Mouse (Mus musculus) CH12.LX (cell line): ENCODE results near the gene Car4. TPM values are rescaled to one million over a fixed set of nuclear protein-coding genes. Genes with fewer than 3 reads are reported as not detected.

Experiments used
- DNase-seq: peaks from one replicate; pipeline ENCODE4 v3.0.0-alpha.2; 2013; ENCODE audit errors: extremely low read depth
- H3K27ac ChIP-seq: 2 replicates; pipeline ENCODE4 v1.5.1; 2012; ENCODE audit warnings: low read depth, mild to moderate bottlenecking, control low read depth, moderate library complexity; ENCODE audit not compliant: insufficient read depth
- H3K27me3 ChIP-seq: replicated peaks from 2 replicates; pipeline ENCODE3; 2012; ENCODE audit warnings: inconsistent platforms
- H3K36me3 ChIP-seq, 2 experiments: replicated peaks in 1 of 2; 2 replicates each; pipeline versions ENCODE3 to v1.6.1; 2012; ENCODE audit warnings: inconsistent platforms in 1 of 2, low read length in 1 of 2, mild to moderate bottlenecking in 1 of 2, mixed read lengths in 1 of 2, moderate library complexity in 1 of 2; ENCODE audit not compliant: control insufficient read depth in 1 of 2, insufficient read depth in 1 of 2
- H3K4me1 ChIP-seq, 2 experiments: 2 replicates each; pipeline ENCODE4 v1.6.1; 2012; ENCODE audit warnings: inconsistent platforms in 1 of 2, moderate library complexity in 1 of 2; ENCODE audit not compliant: insufficient read depth in 2 of 2, control insufficient read depth in 1 of 2
- H3K4me2 ChIP-seq: 2 replicates; pipeline ENCODE4 v1.6.1; 2012; ENCODE audit warnings: low read depth, mild to moderate bottlenecking, control low read depth; ENCODE audit not compliant: poor library complexity, insufficient read depth, severe bottlenecking
- H3K4me3 ChIP-seq, 3 experiments: fragments of 150-350 bp in 1 of 3; sonication (generic) in 1 of 3; replicated peaks in 1 of 3; 2 replicates each; pipeline versions ENCODE3 to v1.5.1; 2011 to 2012; ENCODE audit warnings: low read depth in 2 of 3, low read length in 2 of 3, mild to moderate bottlenecking in 2 of 3, moderate library complexity in 2 of 3, control low read depth in 1 of 3, improper control_type of control experiment in 1 of 3, inconsistent platforms in 1 of 3, mixed read lengths in 1 of 3; ENCODE audit not compliant: poor library complexity in 1 of 3
- H3K79me2 ChIP-seq: replicated peaks from 2 replicates; pipeline ENCODE4 v1.6.1; 2012; ENCODE audit warnings: mild to moderate bottlenecking, moderate library complexity; ENCODE audit not compliant: control insufficient read depth, poor library complexity, insufficient read depth, severe bottlenecking; ENCODE audit errors: extremely low read depth
- H3K9ac ChIP-seq: 2 replicates; pipeline ENCODE4 v1.6.1; 2012; ENCODE audit warnings: low read depth, mild to moderate bottlenecking, control low read depth, moderate library complexity; ENCODE audit not compliant: insufficient read depth
- H3K9me3 ChIP-seq: replicated peaks from 2 replicates; pipeline ENCODE3; 2012; ENCODE audit warnings: low read length, inconsistent platforms, mixed read lengths
- CHD1 ChIP-seq: IDR thresholded peaks from 2 replicates; pipeline ENCODE4 v1.6.1; 2012; ENCODE audit warnings: low read depth, low read length, improper control_type of control experiment, inconsistent platforms
- CHD2 ChIP-seq: IDR thresholded peaks from 2 replicates; pipeline ENCODE4 v1.6.1; 2011; ENCODE audit warnings: low read length, improper control_type of control experiment
- CTCF ChIP-seq, 2 experiments: IDR thresholded peaks in 1 of 2; conservative IDR thresholded peaks in 1 of 2; 2 replicates each; pipeline ENCODE4 v1.5.1; 2011 to 2012; ENCODE audit warnings: low read depth in 2 of 2, low read length in 2 of 2, improper control_type of control experiment in 1 of 2, inconsistent platforms in 1 of 2, mild to moderate bottlenecking in 1 of 2, moderate library complexity in 1 of 2
- E2F4 ChIP-seq: IDR thresholded peaks from 2 replicates; pipeline ENCODE4 v1.6.1; 2011; ENCODE audit warnings: low read depth, low read length, improper control_type of control experiment; ENCODE audit not compliant: insufficient replicate concordance
- ELF1 ChIP-seq: IDR thresholded peaks from 2 replicates; pipeline ENCODE4 v1.6.1; 2014; ENCODE audit warnings: low read depth, mild to moderate bottlenecking, inconsistent platforms, low read length, improper control_type of control experiment
- EP300 ChIP-seq: IDR thresholded peaks from 2 replicates; pipeline ENCODE4 v1.6.1; 2011; ENCODE audit warnings: low read length, improper control_type of control experiment
- ETS1 ChIP-seq: conservative IDR thresholded peaks from 2 replicates; pipeline ENCODE4 v1.6.1; 2012; ENCODE audit warnings: low read depth, mild to moderate bottlenecking, inconsistent platforms, low read length, improper control_type of control experiment, moderate library complexity
- GABPA ChIP-seq: IDR thresholded peaks from 2 replicates; pipeline ENCODE4 v1.6.1; 2012; ENCODE audit warnings: low read depth, low read length, improper control_type of control experiment, inconsistent platforms; ENCODE audit not compliant: insufficient replicate concordance
- IRF4 ChIP-seq: IDR thresholded peaks from 2 replicates; pipeline ENCODE4 v1.6.1; 2014; ENCODE audit warnings: low read depth, mild to moderate bottlenecking, inconsistent platforms, low read length, improper control_type of control experiment
- JUN ChIP-seq: IDR thresholded peaks from 2 replicates; pipeline ENCODE4 v1.6.1; 2011; ENCODE audit warnings: low read depth, mild to moderate bottlenecking, low read length, improper control_type of control experiment, moderate library complexity; ENCODE audit not compliant: insufficient read depth
- JUND ChIP-seq: conservative IDR thresholded peaks from 2 replicates; pipeline ENCODE4 v1.6.1; 2011; ENCODE audit warnings: low read depth, low read length, improper control_type of control experiment
- MEF2A ChIP-seq: IDR thresholded peaks from 2 replicates; pipeline ENCODE4 v1.6.1; 2014; ENCODE audit warnings: low read depth, mild to moderate bottlenecking, inconsistent platforms, low read length, improper control_type of control experiment, borderline replicate concordance
- MXI1 ChIP-seq: IDR thresholded peaks from 2 replicates; pipeline ENCODE4 v1.6.1; 2011; ENCODE audit warnings: mild to moderate bottlenecking, low read depth, low read length, improper control_type of control experiment
- POLR2A ChIP-seq: IDR thresholded peaks from 2 replicates; pipeline ENCODE4 v1.6.1; 2011; ENCODE audit warnings: low read depth, mild to moderate bottlenecking, improper control_type of control experiment, low read length
- RCOR1 ChIP-seq: conservative IDR thresholded peaks from 2 replicates; pipeline ENCODE4 v1.6.1; 2012; ENCODE audit warnings: low read depth, mild to moderate bottlenecking, inconsistent platforms, low read length, improper control_type of control experiment
- SIN3A ChIP-seq: IDR thresholded peaks from 2 replicates; pipeline ENCODE4 v1.6.1; 2012; ENCODE audit warnings: low read length, improper control_type of control experiment, inconsistent platforms
- SMC3 ChIP-seq: IDR thresholded peaks from 2 replicates; pipeline ENCODE4 v1.6.1; 2011; ENCODE audit warnings: low read depth, low read length, improper control_type of control experiment
- TBP ChIP-seq: conservative IDR thresholded peaks from 2 replicates; pipeline ENCODE4 v1.6.1; 2011; ENCODE audit warnings: low read depth, low read length, improper control_type of control experiment
- TCF12 ChIP-seq: IDR thresholded peaks from 2 replicates; pipeline ENCODE4 v1.6.1; 2014; ENCODE audit warnings: low read depth, mild to moderate bottlenecking, inconsistent platforms, low read length, improper control_type of control experiment
- UBTF ChIP-seq: IDR thresholded peaks from 2 replicates; pipeline ENCODE4 v1.6.1; 2012; ENCODE audit warnings: low read depth, mild to moderate bottlenecking, inconsistent platforms, low read length, improper control_type of control experiment, moderate library complexity
- USF2 ChIP-seq: conservative IDR thresholded peaks from 2 replicates; pipeline ENCODE4 v1.6.1; 2011; ENCODE audit warnings: low read depth, low read length, improper control_type of control experiment
- ZC3H11A ChIP-seq: IDR thresholded peaks from 2 replicates; pipeline ENCODE4 v1.6.1; 2012; ENCODE audit warnings: low read depth, mild to moderate bottlenecking, inconsistent platforms, low read length, improper control_type of control experiment
- ZMIZ1 ChIP-seq: IDR thresholded peaks from 2 replicates; pipeline ENCODE4 v1.6.1; 2012; ENCODE audit warnings: low read depth, mild to moderate bottlenecking, inconsistent platforms, low read length, improper control_type of control experiment
- ZNF384 ChIP-seq: IDR thresholded peaks from 2 replicates; pipeline ENCODE4 v1.6.1; 2012; ENCODE audit warnings: low read depth, low read length, improper control_type of control experiment, inconsistent platforms
- dilution Hi-C: fragments of 300-500 bp; cut with MboI; formaldehyde crosslinking; loops from 2 replicates; pipeline ENCODE4 v1.14.3; 2020; ENCODE audit warnings: low sequenced_read_pairs; ENCODE audit not compliant: extremely low pct_unique_long_range_greater_than_20kb, extremely low pct_ligation_motif_present
- in situ Hi-C: fragments of 300-500 bp; cut with MboI; formaldehyde crosslinking; loops from 3 replicates; pipeline ENCODE4 v1.14.3; 2019; ENCODE audit warnings: low sequenced_read_pairs, low pct_ligation_motif_present, low pct_unique_long_range_greater_than_20kb, mixed read lengths
- polyA plus RNA-seq: library from polyadenylated mRNA; unstranded; fragments of >175 nt; gene quantifications from 2 replicates; pipeline ENCODE4 v1.2.1, GENCODE M21; 2012; ENCODE audit warnings: low read depth; ENCODE audit not compliant: insufficient read length
- total RNA-seq, 2 experiments: library from RNA; depleted of rRNA; stranded (reverse); fragments of 300-350 nt in 1 of 2; fragments of >200 nt in 1 of 2; gene quantifications; 2 replicates each; pipeline ENCODE4 v1.2.3; 2012 to 2014

Gene Car4
- total and polyA plus RNA-seq, 3 experiments, result not detected

GRCm38 (mm10) chr11:84948526-84948925 lies 9.1 kb upstream of the Car4 start:
- H3K9ac ChIP-seq, result no peak overlapping the region
- H3K9me3 ChIP-seq, result peaks cover 7% of the 10 kb centered on the region
- dilution Hi-C loops (no loop called here), in situ Hi-C loops (no loop called here)
- peaks cover 0 to 2% of the 10 kb centered on the region in 2 experiments; a peak in 1 of 4 replicates for H3K4me1 ChIP-seq
- no peaks in the 10 kb centered on the region for H3K36me3 ChIP-seq
- no peak overlapping the region for H3K27ac ChIP-seq
- H3K27me3 ChIP-seq, result peaks cover 77% of the 10 kb centered on the region
- no peak overlapping the region for H3K4me3 ChIP-seq
- no peaks in the 10 kb centered on the region for H3K79me2 ChIP-seq
- H3K4me2 ChIP-seq, result no peak overlapping the region
- TF ChIP-seq CHD1 (no peak), CHD2 (no peak), MEF2A (no peak), TCF12 (no peak), POLR2A (no peak), ZNF384 (no peak), JUND (no peak), ZMIZ1 (no peak), IRF4 (no peak), ZC3H11A (no peak), UBTF (no peak), SMC3 (no peak), GABPA (no peak), CTCF (conservative IDR thresholded peaks at IDR 0.05 in 1 of 2, IDR thresholded peaks at IDR 0.05 in 1 of 2; ENCODE audit: low read depth in 2 of 2, low read length in 2 of 2) (no peak), EP300 (no peak), ETS1 (no peak), RCOR1 (no peak)
- no peak for DNase-seq

DNA sequence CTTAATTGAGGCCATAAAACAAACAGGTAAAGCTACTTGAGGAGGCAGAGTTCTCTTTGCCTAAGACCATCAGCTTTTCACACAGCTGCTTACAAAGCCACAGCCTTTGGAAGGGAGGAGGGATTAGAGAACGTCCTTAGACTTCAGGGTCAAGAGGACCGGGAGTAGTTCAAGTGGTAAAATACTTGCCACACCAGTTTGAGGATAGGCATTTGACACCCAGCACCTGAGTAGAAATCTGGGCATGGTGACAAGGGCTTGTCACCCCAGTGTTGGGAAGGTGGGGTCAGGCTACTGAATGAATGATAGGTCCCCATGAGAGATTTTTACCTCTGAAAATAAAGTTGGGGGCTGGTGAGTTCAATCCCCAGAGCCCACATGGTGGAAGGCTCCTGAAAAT lies 5.0 kb upstream of the Car4 start:
- Histone ChIP-seq H3K9ac (no peak overlapping the region), H3K27me3 (peaks cover 72% of the 10 kb centered on the region), H3K27ac (no peak overlapping the region), H3K4me1 (peaks cover 0 to 2% of the 10 kb centered on the region in 2 experiments; a peak in 1 of 4 replicates), H3K9me3 (no peaks in the 10 kb centered on the region), H3K4me2 (no peak overlapping the region), H3K79me2 (no peaks in the 10 kb centered on the region), H3K4me3 (no peak overlapping the region), H3K36me3 (no peaks in the 10 kb centered on the region)
- DNase-seq, result no peak
- in situ Hi-C loops, result no loop called here
- TF ChIP-seq USF2, result no peak
- no peak for TF ChIP-seq TBP
- TF ChIP-seq MXI1, result no peak
- no peak for TF ChIP-seq UBTF
- no peak for TF ChIP-seq E2F4
- no peak for TF ChIP-seq SIN3A
- TF ChIP-seq ZMIZ1, result no peak
- TF ChIP-seq ELF1, result no peak
- no peak for TF ChIP-seq JUN
- dilution Hi-C loops, result no loop called here
